Mouse (Mus musculus): ENCODE data around the gene Gtdc1. TPM values are rescaled to one million over a fixed set of nuclear protein-coding genes. Genes with fewer than 3 reads are reported as not detected.

Gene Gtdc1
- polyA plus RNA-seq, 1 experiment from 2014 or later: 13.2 TPM

DNA sequence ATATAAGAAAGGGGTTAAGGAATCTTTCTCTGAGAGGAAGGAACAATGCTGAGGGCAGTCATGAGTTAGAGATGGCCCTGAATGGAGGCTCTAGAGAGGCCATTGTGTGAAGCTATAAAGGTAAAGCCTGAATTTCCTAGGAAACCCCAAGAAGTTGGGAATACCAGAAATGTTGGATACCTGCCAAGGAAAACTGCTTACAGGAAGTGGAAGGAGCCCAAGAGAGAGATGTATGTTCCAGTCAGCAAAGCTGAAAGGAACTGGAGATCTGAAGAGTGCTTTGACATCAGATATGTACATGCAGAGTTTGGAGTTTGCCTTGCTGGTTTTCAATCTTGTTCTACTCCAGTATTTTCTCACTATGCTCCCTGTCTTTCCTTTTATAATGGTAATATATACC is 268.4 kb downstream of the Gtdc1 start:
- peak; percentile 7; the same call in 1 of the 2 replicates for ATAC-seq (ENCODE audit: low read depth)
- H3K36me3 ChIP-seq (ENCODE audit: control insufficient read depth, insufficient read depth, low read length): no peaks in the 10 kb centered on the region

DNA sequence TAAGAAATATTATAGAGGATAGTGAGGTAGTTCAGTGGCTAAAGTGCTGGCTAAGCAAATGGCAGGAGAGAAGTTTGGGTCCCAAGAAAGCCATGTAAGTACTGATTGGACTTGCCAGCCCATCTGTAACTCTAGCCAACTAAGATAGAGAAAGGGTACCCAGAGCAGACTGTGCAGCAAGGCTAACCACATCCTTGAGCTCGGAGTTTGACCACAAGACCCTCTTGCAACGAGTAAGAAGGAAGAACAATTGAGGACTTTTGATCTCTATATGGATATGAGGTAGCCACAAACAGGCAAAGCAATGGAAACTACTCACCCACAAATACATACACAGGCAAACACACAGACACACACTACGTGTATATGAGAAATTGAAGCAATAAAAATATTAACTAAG is 278.9 kb downstream of the Gtdc1 start:
- 79% methylated on average over 3 of the region's 3 CpGs for WGBS
- no peaks in the 10 kb centered on the region for H3K36me3 ChIP-seq (ENCODE audit: control insufficient read depth, insufficient read depth, low read length)
- H3K27ac ChIP-seq (ENCODE audit: low read length): no peak overlapping the region
- no peaks in the 10 kb centered on the region for H3K9me3 ChIP-seq (ENCODE audit: control insufficient read depth, low read length)
- ATAC-seq (ENCODE audit: low read depth): no peak
- H3K27me3 ChIP-seq (ENCODE audit: control insufficient read depth, insufficient read depth, low read depth, low read length): no peaks in the 10 kb centered on the region
- H3K9ac ChIP-seq (ENCODE audit: low read length): no peak overlapping the region
- no peaks in the 10 kb centered on the region for H3K4me1 ChIP-seq (replicated peaks; ENCODE audit: control insufficient read depth, insufficient read depth, low read length)
- no peak overlapping the region for H3K4me3 ChIP-seq (ENCODE audit: low read length)
- H3K4me2 ChIP-seq (ENCODE audit: low read depth, low read length): no peak overlapping the region

More for the DNA sequence above, 268.4 kb downstream of the Gtdc1 start:
- no peak overlapping the region for H3K27ac ChIP-seq (ENCODE audit: low read length)
- no peak overlapping the region for H3K9ac ChIP-seq (ENCODE audit: low read length)
- H3K4me2 ChIP-seq (ENCODE audit: low read depth, low read length): no peak overlapping the region
- no peaks in the 10 kb centered on the region for H3K9me3 ChIP-seq (ENCODE audit: control insufficient read depth, low read length)
- H3K27me3 ChIP-seq (ENCODE audit: control insufficient read depth, insufficient read depth, low read depth, low read length): no peaks in the 10 kb centered on the region
- H3K4me1 ChIP-seq (replicated peaks; ENCODE audit: control insufficient read depth, insufficient read depth, low read length): no peaks in the 10 kb centered on the region; the same call in 1 of the 2 replicates
- no peak overlapping the region for H3K4me3 ChIP-seq (ENCODE audit: low read length)

DNA sequence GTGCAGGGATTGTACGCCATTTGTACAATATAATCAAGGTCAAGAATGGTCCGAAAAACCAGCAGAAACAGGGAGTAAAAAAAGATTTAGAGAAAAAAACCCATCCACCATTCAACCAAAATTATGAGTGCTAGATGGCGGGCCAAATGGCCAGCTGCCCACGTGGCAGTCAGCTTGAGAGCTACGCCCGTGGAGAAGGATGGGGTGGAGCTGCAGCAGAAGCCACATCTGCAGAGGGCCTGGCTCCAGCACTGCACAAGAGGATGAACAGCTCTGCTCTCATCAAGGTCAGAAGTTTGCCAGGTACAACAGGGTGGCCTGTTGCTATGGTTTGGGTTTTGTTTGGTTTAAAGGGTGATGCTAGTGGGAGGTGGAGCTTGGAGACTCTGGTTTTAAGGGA is 281.1 kb downstream of the Gtdc1 start:
- ATAC-seq (ENCODE audit: low read depth): no peak
- H3K27me3 ChIP-seq (ENCODE audit: control insufficient read depth, insufficient read depth, low read depth, low read length): no peaks in the 10 kb centered on the region
- no peaks in the 10 kb centered on the region for H3K4me1 ChIP-seq (replicated peaks; ENCODE audit: control insufficient read depth, insufficient read depth, low read length)
- 81% methylated on average over 6 of the region's 6 CpGs for WGBS
- no peak overlapping the region for H3K4me3 ChIP-seq (ENCODE audit: low read length)
- H3K36me3 ChIP-seq (ENCODE audit: control insufficient read depth, insufficient read depth, low read length): no peaks in the 10 kb centered on the region
- H3K27ac ChIP-seq (ENCODE audit: low read length): no peak overlapping the region
- H3K4me2 ChIP-seq (ENCODE audit: low read depth, low read length): no peak overlapping the region
- H3K9ac ChIP-seq (ENCODE audit: low read length): no peak overlapping the region
- H3K9me3 ChIP-seq (ENCODE audit: control insufficient read depth, low read length): no peaks in the 10 kb centered on the region

DNA sequence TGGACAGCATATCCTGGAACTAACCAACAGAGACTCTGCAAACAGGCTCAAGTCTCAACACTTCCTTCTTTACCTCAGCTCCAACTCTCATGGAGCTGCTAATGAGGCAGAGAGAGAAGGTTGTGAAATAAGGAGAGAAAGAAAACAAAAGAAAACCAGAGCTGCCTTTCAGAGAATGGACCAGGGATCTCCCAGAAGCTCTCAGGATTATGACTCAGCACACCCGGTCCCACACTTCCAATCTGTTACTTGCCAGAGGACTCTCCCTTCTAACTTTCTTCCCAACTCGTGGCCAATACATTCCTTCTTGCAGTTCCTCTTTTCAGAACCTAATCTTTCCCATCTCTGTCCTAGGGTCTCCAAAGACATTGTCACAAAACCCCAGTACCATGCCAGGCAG is 288.1 kb downstream of the Gtdc1 start:
- H3K27me3 ChIP-seq (ENCODE audit: control insufficient read depth, insufficient read depth, low read depth, low read length): no peaks in the 10 kb centered on the region
- H3K4me3 ChIP-seq (ENCODE audit: low read length): no peak overlapping the region
- no peaks in the 10 kb centered on the region for H3K4me1 ChIP-seq (replicated peaks; ENCODE audit: control insufficient read depth, insufficient read depth, low read length)
- H3K9me3 ChIP-seq (ENCODE audit: control insufficient read depth, low read length): no peaks in the 10 kb centered on the region
- no peak overlapping the region for H3K4me2 ChIP-seq (ENCODE audit: low read depth, low read length)
- H3K36me3 ChIP-seq (ENCODE audit: control insufficient read depth, insufficient read depth, low read length): no peaks in the 10 kb centered on the region
- ATAC-seq (ENCODE audit: low read depth): no peak
- no peak overlapping the region for H3K9ac ChIP-seq (ENCODE audit: low read length)
- 55% methylated on average over 2 of the region's 2 CpGs for WGBS
- H3K27ac ChIP-seq (ENCODE audit: low read length): no peak overlapping the region

DNA sequence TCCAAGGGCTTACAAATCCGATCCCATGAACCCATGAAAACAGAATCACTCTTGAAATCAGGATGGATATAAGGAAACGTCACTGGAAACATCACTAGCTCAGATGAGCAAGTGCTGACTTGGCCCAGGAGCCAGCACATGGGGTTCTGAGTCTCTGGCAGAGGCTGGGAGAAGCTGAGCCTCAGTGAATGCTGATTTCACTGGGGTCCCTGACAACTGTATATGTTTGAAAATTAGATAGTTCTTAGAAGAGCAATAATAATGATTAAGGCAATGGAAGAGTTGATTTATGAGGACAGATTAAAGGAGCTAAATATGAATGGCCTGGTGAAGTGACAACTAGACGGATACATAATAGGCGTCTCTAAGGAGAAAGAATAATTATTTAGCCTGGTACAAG is 289.3 kb downstream of the Gtdc1 start:
- H3K4me3 ChIP-seq (ENCODE audit: low read length): no peak overlapping the region
- H3K27ac ChIP-seq (ENCODE audit: low read length): no peak overlapping the region
- no peaks in the 10 kb centered on the region for H3K27me3 ChIP-seq (ENCODE audit: control insufficient read depth, insufficient read depth, low read depth, low read length)
- WGBS: 76% methylated on average over 4 of the region's 4 CpGs
- ATAC-seq (ENCODE audit: low read depth): no peak
- no peak overlapping the region for H3K4me2 ChIP-seq (ENCODE audit: low read depth, low read length)
- no peak overlapping the region for H3K9ac ChIP-seq (ENCODE audit: low read length)
- H3K9me3 ChIP-seq (ENCODE audit: control insufficient read depth, low read length): no peaks in the 10 kb centered on the region
- no peaks in the 10 kb centered on the region for H3K4me1 ChIP-seq (replicated peaks; ENCODE audit: control insufficient read depth, insufficient read depth, low read length)
- H3K36me3 ChIP-seq (ENCODE audit: control insufficient read depth, insufficient read depth, low read length): no peaks in the 10 kb centered on the region

DNA sequence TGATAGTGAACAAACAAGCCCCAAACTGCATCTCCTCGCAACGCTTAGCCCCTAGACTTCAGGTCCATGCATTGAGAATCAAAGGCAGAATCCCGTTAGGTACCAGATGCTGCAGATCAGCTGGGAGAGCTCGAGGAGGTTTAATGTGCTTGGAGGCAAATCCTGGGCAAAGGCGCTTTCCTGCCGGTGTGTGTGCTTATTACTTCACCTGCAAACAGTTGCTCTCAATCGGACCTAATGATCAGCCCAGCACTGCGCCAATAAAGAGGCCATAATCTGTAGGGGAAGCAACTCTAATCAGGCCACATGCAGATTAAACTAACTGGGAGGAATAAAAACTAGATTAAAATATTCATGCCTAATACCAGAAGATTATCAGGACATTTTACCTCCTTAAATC is 293.5 kb downstream of the Gtdc1 start:
- no peak for ATAC-seq (ENCODE audit: low read depth)
- 84% methylated on average over 8 of the region's 8 CpGs for WGBS
- no peak overlapping the region for H3K27ac ChIP-seq (ENCODE audit: low read length)
- no peaks in the 10 kb centered on the region for H3K4me1 ChIP-seq (replicated peaks; ENCODE audit: control insufficient read depth, insufficient read depth, low read length)
- H3K9ac ChIP-seq (ENCODE audit: low read length): no peak overlapping the region
- H3K9me3 ChIP-seq (ENCODE audit: control insufficient read depth, low read length): no peaks in the 10 kb centered on the region
- H3K36me3 ChIP-seq (ENCODE audit: control insufficient read depth, insufficient read depth, low read length): no peaks in the 10 kb centered on the region
- no peak overlapping the region for H3K4me3 ChIP-seq (ENCODE audit: low read length)
- H3K27me3 ChIP-seq (ENCODE audit: control insufficient read depth, insufficient read depth, low read depth, low read length): no peaks in the 10 kb centered on the region
- H3K4me2 ChIP-seq (ENCODE audit: low read depth, low read length): no peak overlapping the region

DNA sequence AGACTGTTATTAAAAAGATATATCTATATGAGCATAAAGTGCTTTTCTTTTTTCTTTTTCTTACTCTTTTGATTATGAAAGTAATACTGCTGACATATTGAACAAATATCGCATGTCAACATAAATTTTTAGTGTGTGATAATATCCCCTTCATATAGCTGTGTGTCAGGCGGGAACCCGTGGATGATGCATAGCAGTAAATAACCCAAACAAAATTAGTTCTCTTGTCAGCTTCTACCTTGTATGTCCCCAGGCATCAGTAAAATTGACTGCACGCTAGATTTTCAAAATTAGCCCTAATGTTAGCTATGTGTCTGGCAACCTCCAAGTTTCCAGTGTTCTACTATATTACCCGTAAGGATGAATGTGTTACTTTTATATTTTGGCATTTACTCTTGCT is 294.4 kb downstream of the Gtdc1 start:
- H3K9ac ChIP-seq (ENCODE audit: low read length): no peak overlapping the region
- H3K4me1 ChIP-seq (replicated peaks; ENCODE audit: control insufficient read depth, insufficient read depth, low read length): no peaks in the 10 kb centered on the region
- no peak overlapping the region for H3K27ac ChIP-seq (ENCODE audit: low read length)
- H3K9me3 ChIP-seq (ENCODE audit: control insufficient read depth, low read length): no peaks in the 10 kb centered on the region
- H3K36me3 ChIP-seq (ENCODE audit: control insufficient read depth, insufficient read depth, low read length): no peaks in the 10 kb centered on the region
- no peak overlapping the region for H3K4me3 ChIP-seq (ENCODE audit: low read length)
- 82% methylated on average over 5 of the region's 5 CpGs for WGBS
- H3K4me2 ChIP-seq (ENCODE audit: low read depth, low read length): no peak overlapping the region
- H3K27me3 ChIP-seq (ENCODE audit: control insufficient read depth, insufficient read depth, low read depth, low read length): no peaks in the 10 kb centered on the region
- no peak for ATAC-seq (ENCODE audit: low read depth)

DNA sequence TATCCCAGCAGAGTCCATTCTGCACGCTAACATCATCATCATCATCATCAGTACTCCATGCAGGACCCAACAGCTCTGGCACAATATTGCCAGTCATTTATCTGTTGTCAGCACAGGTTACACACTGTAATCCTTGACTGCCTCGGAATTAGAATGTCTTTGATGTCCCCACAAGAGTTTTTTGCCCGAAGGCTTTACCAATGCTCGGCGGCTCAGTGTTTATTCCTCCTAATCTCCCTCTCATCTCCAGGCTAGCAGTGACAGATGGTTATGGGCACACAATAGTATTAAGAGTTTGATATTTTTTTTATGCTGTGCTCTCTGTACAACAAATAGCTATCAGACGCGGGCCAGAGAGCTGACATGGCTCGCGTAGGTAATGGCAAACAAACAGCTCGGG is 294.9 kb downstream of the Gtdc1 start:
- H3K9ac ChIP-seq (ENCODE audit: low read length): no peak overlapping the region
- H3K27me3 ChIP-seq (ENCODE audit: control insufficient read depth, insufficient read depth, low read depth, low read length): no peaks in the 10 kb centered on the region
- 57% methylated on average over 10 of the region's 10 CpGs for WGBS
- ATAC-seq (ENCODE audit: low read depth): no peak
- H3K36me3 ChIP-seq (ENCODE audit: control insufficient read depth, insufficient read depth, low read length): no peaks in the 10 kb centered on the region
- H3K9me3 ChIP-seq (ENCODE audit: control insufficient read depth, low read length): no peaks in the 10 kb centered on the region
- no peak overlapping the region for H3K4me2 ChIP-seq (ENCODE audit: low read depth, low read length)
- no peak overlapping the region for H3K4me3 ChIP-seq (ENCODE audit: low read length)
- no peak overlapping the region for H3K27ac ChIP-seq (ENCODE audit: low read length)
- H3K4me1 ChIP-seq (replicated peaks; ENCODE audit: control insufficient read depth, insufficient read depth, low read length): no peaks in the 10 kb centered on the region

DNA sequence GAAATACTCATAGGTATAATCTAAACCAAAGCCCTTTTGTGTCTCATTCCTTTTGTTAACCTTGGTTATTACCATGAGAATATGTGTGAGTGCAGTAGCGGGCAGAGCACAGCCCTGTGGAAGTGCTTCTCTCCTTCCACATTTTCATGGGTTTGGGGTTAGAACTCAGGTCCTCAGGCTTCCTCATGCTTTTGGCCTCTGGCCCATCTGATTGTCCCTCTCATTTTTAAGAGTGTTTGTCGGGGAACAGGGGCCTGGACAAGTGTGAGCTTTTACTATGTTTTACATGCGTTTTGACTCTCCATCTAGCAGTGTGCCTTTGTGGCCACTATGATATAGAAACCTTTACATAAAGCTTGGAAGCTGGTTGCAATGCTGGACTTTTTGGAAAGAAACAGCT is 296.4 kb downstream of the Gtdc1 start:
- 0 out of 2 replicates have a peak, but pooled peaks have one; percentile 15 for ATAC-seq (ENCODE audit: low read depth)
- Histone ChIP-seq H3K9me3 (ENCODE audit: control insufficient read depth, low read length) (no peaks in the 10 kb centered on the region), H3K4me2 (ENCODE audit: low read depth, low read length) (no peak overlapping the region), H3K4me1 (replicated peaks; ENCODE audit: control insufficient read depth, insufficient read depth, low read length) (no peaks in the 10 kb centered on the region), H3K9ac (ENCODE audit: low read length) (no peak overlapping the region), H3K27me3 (ENCODE audit: control insufficient read depth, insufficient read depth, low read depth, low read length) (no peaks in the 10 kb centered on the region), H3K27ac (ENCODE audit: low read length) (peak overlapping the region; percentile 13; the same call in 1 of the 2 replicates), H3K36me3 (ENCODE audit: control insufficient read depth, insufficient read depth, low read length) (no peaks in the 10 kb centered on the region), H3K4me3 (ENCODE audit: low read length) (no peak overlapping the region)
- WGBS: 43% methylated on average over 3 of the region's 3 CpGs

DNA sequence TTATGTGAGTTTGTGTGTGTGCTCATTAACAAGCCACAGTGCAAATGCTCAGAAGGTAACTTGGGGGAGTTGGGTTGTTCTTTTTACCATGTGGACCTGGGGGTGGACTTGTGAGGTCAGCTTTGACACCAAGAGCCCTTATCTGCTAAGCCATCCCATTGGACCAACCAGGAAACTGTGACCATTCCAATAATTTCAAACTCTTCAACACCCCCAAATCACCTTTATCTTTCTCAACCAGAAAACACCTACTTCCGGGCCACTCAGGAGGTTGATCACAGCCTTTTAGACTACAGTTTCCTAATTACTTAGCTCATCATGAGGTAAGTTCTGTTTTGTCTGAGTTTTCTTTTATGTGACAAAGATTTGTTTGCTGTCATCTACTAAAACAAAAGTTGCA is 298.7 kb downstream of the Gtdc1 start:
- no peak for ATAC-seq (ENCODE audit: low read depth)
- Histone ChIP-seq H3K27ac (ENCODE audit: low read length) (no peak overlapping the region), H3K4me1 (replicated peaks; ENCODE audit: control insufficient read depth, insufficient read depth, low read length) (no peaks in the 10 kb centered on the region), H3K4me2 (ENCODE audit: low read depth, low read length) (no peak overlapping the region), H3K36me3 (ENCODE audit: control insufficient read depth, insufficient read depth, low read length) (no peaks in the 10 kb centered on the region), H3K9ac (ENCODE audit: low read length) (no peak overlapping the region), H3K27me3 (ENCODE audit: control insufficient read depth, insufficient read depth, low read depth, low read length) (no peaks in the 10 kb centered on the region), H3K4me3 (ENCODE audit: low read length) (no peak overlapping the region), H3K9me3 (ENCODE audit: control insufficient read depth, low read length) (no peaks in the 10 kb centered on the region)
- 93% methylated on average over 1 of the region's 1 CpGs for WGBS

Measured in lung, embryonic 16.5 days (tissue).